Comparison of ENCODE assay signal across 7 mouse cellular contexts in the genomic region with DNA sequence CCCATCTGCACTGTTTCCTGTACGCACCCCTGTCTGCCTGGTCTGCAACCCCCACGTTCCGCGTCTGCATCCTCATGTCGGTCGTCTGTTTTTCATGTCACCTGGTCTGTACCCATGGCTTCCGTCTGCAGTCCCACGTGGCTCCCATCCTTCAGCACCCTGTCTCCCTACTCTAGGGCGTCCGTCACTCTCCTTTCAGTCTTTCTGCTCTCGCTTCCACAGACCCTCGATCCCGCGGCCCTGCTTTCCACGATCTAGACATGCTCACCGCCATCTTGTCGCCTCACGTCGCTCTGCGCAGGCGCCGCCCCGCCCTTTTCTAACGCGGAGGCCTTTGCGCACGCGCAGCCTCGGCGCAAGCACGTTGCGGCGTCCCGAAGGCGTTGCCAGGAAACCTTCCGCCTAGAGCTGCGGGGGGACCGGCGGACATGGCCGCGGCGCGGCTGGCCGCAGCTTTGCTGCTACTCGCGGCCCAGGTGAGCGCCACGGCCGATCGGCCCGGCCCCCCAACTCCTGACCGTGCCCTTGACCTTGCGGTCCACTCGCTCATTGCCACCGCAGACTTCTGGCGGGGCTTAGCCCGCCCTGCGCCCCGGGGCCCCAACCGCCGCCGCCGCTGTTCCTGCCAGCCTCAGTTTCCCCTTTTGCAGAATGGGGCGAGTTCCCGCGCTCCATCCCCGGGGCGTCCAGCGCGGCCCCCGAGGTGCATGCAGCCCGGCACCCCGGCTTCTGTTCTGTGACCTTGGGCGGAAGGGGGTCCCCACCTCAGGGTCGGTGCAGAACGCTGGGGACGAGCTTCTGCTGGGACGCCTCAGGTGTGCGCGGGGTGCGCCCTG. TPM values are rescaled to one million over a fixed set of nuclear protein-coding genes. Genes with fewer than 3 reads are reported as not detected.
DNase-seq lines count a peak whose midpoint lies in the region; ATAC-seq and TF ChIP-seq lines count a peak whose summit lies in the region.

A gene (minus strand): TSS at position 297 of the 836 bp plus-strand sequence.
A gene (plus strand): TSS at position 363 of the 836 bp plus-strand sequence.

- ATAC-seq in intestine, postnatal 0 days, result peak; percentile 67
- peak; percentile 85 for ATAC-seq in midbrain, embryonic 12.5 days (ENCODE audit: low FRiP score, low read depth)

- no peak for TF ChIP-seq CTCF in intestine, postnatal 0 days (IDR thresholded peaks at IDR 0.05; ENCODE audit: low read depth)
- no peak for TF ChIP-seq CTCF in small intestine, adult 2 months (IDR thresholded peaks at IDR 0.05; ENCODE audit: extremely low read depth, insufficient read length, insufficient replicate concordance, low read depth, low read length)

- no peak within 1 kb of the TSS for H3K27ac ChIP-seq in intestine, postnatal 0 days (ENCODE audit: low read depth, low read length)
- H3K27ac ChIP-seq in midbrain, embryonic 12.5 days (replicated peaks), result peak within 1 kb of the TSS; percentile 46
- H3K27ac ChIP-seq in small intestine, adult 2 months (ENCODE audit: insufficient read depth, low read depth, low read length), result no peak within 1 kb of the TSS

- H3K27me3 ChIP-seq in intestine, postnatal 0 days (replicated peaks; ENCODE audit: control insufficient read depth, insufficient read depth, low read length), result no peaks in the 10 kb centered on the region
- H3K27me3 ChIP-seq in midbrain, embryonic 12.5 days, result no peaks in the 10 kb centered on the region
- H3K27me3 ChIP-seq in small intestine, adult 2 months (ENCODE audit: control insufficient read depth, insufficient read depth, low read length), result no peaks in the 10 kb centered on the region

- H3K9me3 ChIP-seq in intestine, postnatal 0 days (ENCODE audit: control insufficient read depth), result no peaks in the 10 kb centered on the region
- no peaks in the 10 kb centered on the region for H3K9me3 ChIP-seq in midbrain, embryonic 12.5 days

- TF ChIP-seq POLR2A in small intestine, adult 2 months (IDR thresholded peaks at IDR 0.05; ENCODE audit: low read depth, low read length), result peak; percentile 67

- peak within 1 kb of the TSS; percentile 92 for H3K4me3 ChIP-seq in intestine, postnatal 0 days (ENCODE audit: low read depth, low read length)
- H3K4me3 ChIP-seq in midbrain, embryonic 12.5 days, result peak within 1 kb of the TSS; percentile 94
- H3K4me3 ChIP-seq in small intestine, adult 2 months (ENCODE audit: low read depth, low read length), result peak within 1 kb of the TSS; percentile 81

- H3K9ac ChIP-seq in intestine, postnatal 0 days (ENCODE audit: low read depth, low read length), result peak within 1 kb of the TSS; percentile 77
- peak within 1 kb of the TSS; percentile 89 for H3K9ac ChIP-seq in midbrain, embryonic 12.5 days (replicated peaks)

- H3K4me1 ChIP-seq in intestine, postnatal 0 days (replicated peaks; ENCODE audit: control insufficient read depth, insufficient read depth, low read length), result peaks cover 12% of the 10 kb centered on the region; the same call in 1 of the 2 replicates
- H3K4me1 ChIP-seq in midbrain, embryonic 12.5 days, result peaks cover 36% of the 10 kb centered on the region
- peaks cover 16% of the 10 kb centered on the region for H3K4me1 ChIP-seq in small intestine, adult 2 months (ENCODE audit: control insufficient read depth, insufficient read depth, insufficient read length, low read length)

- intact Hi-C loops in left cerebral cortex, postnatal 4 days (cut with DNase I), result no loop called here

- DNase-seq in adrenal gland, adult 8-10 months, result peak; percentile 94
- peak; percentile 97 for DNase-seq in embryo, embryonic 9.5 days (ENCODE audit: extremely low spot score)
- DNase-seq in gonadal fat pad, adult 2 months (ENCODE audit: low read depth), result peak; percentile 45
- DNase-seq in left cerebral cortex, postnatal 4 days, result peak; percentile 98

- peaks cover 22% of the 10 kb centered on the region for H3K36me3 ChIP-seq in intestine, postnatal 0 days (ENCODE audit: control insufficient read depth, insufficient read depth)
- H3K36me3 ChIP-seq in midbrain, embryonic 12.5 days, result peaks cover 28% of the 10 kb centered on the region
- peaks cover 12% of the 10 kb centered on the region for H3K36me3 ChIP-seq in small intestine, adult 2 months (ENCODE audit: control insufficient read depth, insufficient read depth, low read length)

- WGBS in intestine, postnatal 0 days, result under 1% methylated on average over 81 of the region's 81 CpGs
- WGBS in midbrain, embryonic 12.5 days, result under 1% methylated on average over 81 of the region's 81 CpGs
- under 1% methylated on average over 81 of the region's 81 CpGs for WGBS in small intestine, adult 2 months

- peak within 1 kb of the TSS; percentile 100 for H3K4me2 ChIP-seq in intestine, postnatal 0 days (replicated peaks; ENCODE audit: low read depth)
- H3K4me2 ChIP-seq in midbrain, embryonic 12.5 days (replicated peaks), result peak within 1 kb of the TSS; percentile 99

RNA-seq across cellular contexts. Expression of the first gene that starts in this region (rescaled TPM):
- 10 to 100 TPM; 27.4 to 54.4 (median 34.0) TPM for total RNA-seq in adrenal gland, adult 8-10 months (2022)
- polyA plus RNA-seq in gonadal fat pad, adult 2 months (2012; rRNA removed), result 80.4 and 114 TPM in 2 replicates
- polyA plus RNA-seq in intestine, postnatal 0 days (2015; fragmentation: Nextera tagmentation; extraction: Ambion mirVana), result 129 and 130 TPM in 2 replicates
- 10 to 100 TPM; 62.0 to 67.4 TPM for total RNA-seq in left cerebral cortex, postnatal 4 days (2021)
- polyA plus RNA-seq in midbrain, embryonic 12.5 days (2016; fragmentation: Nextera tagmentation; extraction: Ambion mirVana), result 250 and 263 TPM in 2 replicates
- polyA plus RNA-seq in small intestine, adult 2 months (2012; rRNA removed), result 61.1 and 82.7 TPM in 2 replicates

RNA-seq across cellular contexts. Expression of the second gene that starts in this region (rescaled TPM):
- total RNA-seq in adrenal gland, adult 8-10 months (2022), result 10 to 100 TPM; 28.1 to 45.3 (median 36.1) TPM
- 67.4 and 71.5 TPM in 2 replicates for polyA plus RNA-seq in gonadal fat pad, adult 2 months (2012; rRNA removed)
- 12.9 and 13.4 TPM in 2 replicates for polyA plus RNA-seq in intestine, postnatal 0 days (2015; fragmentation: Nextera tagmentation; extraction: Ambion mirVana)
- 10 to 100 TPM; 77.4 to 86.2 TPM for total RNA-seq in left cerebral cortex, postnatal 4 days (2021)
- polyA plus RNA-seq in midbrain, embryonic 12.5 days (2016; fragmentation: Nextera tagmentation; extraction: Ambion mirVana), result 44.6 and 47.1 TPM in 2 replicates
- polyA plus RNA-seq in small intestine, adult 2 months (2012; rRNA removed), result 43.1 and 81.2 TPM in 2 replicates

Comparison
In these comparisons a context has a peak if more than half of its experiments do, and no peak if none do; other contexts are left out.
1. DNase-seq: peak in every context shown above with its lines; median percentile 98 in left cerebral cortex, postnatal 4 days; 97 in embryo, embryonic 9.5 days; 94 in adrenal gland, adult 8-10 months; 45 in gonadal fat pad, adult 2 months.